ENCODE assay signal across 8 mouse cellular contexts in genomic region chr6:97617266-97617743, GRCm38 (mm10). TPM values are rescaled to one million over a fixed set of nuclear protein-coding genes. Genes with fewer than 3 reads are reported as not detected.
DNase-seq lines count a peak whose midpoint lies in the region; ATAC-seq and TF ChIP-seq lines count a peak whose summit lies in the region.

Frmd4b (minus strand) TSS chr6:97617541.

- TF ChIP-seq CTCF in Patski (IDR thresholded peaks at IDR 0.05): no peak
- no peak for TF ChIP-seq CTCF in cerebellum, adult 2 months (IDR thresholded peaks at IDR 0.05; ENCODE audit: borderline replicate concordance, insufficient read depth, low read depth, low read length)
- no peak for TF ChIP-seq CTCF in liver, embryonic 14.5 days (IDR thresholded peaks at IDR 0.05; ENCODE audit: low read depth)

- ATAC-seq in Patski: no peak
- 0 out of 2 replicates have a peak, but pooled peaks have one; percentile 33 for ATAC-seq in liver, embryonic 14.5 days (ENCODE audit: insufficient read depth)
- ATAC-seq in neural tube, embryonic 15.5 days (ENCODE audit: low FRiP score): peak; percentile 92

- TF ChIP-seq POLR2A in cerebellum, adult 2 months (IDR thresholded peaks at IDR 0.05; ENCODE audit: borderline replicate concordance, insufficient read depth, low read length): no peak

- H3K4me3 ChIP-seq in cerebellum, adult 2 months (replicated peaks; ENCODE audit: insufficient read depth, low read depth, low read length): peak within 1 kb of the TSS; percentile 57
- H3K4me3 ChIP-seq in liver, embryonic 14.5 days (ENCODE audit: insufficient read depth in 1 of 2, low read depth in 2 of 2, low read length in 2 of 2): peak within 1 kb of the TSS; percentile 20 to 40
- H3K4me3 ChIP-seq in neural tube, embryonic 15.5 days (replicated peaks): peak within 1 kb of the TSS; percentile 83

- no peaks in the 10 kb centered on the region for H3K9me3 ChIP-seq in liver, embryonic 14.5 days (ENCODE audit: control insufficient read depth, low read length)
- H3K9me3 ChIP-seq in neural tube, embryonic 15.5 days (replicated peaks): no peaks in the 10 kb centered on the region

- no peaks in the 10 kb centered on the region for H3K4me1 ChIP-seq in cerebellum, adult 2 months (ENCODE audit: control insufficient read depth, insufficient read depth, low read length)
- no peaks in the 10 kb centered on the region for H3K4me1 ChIP-seq in liver, embryonic 14.5 days (replicated peaks; ENCODE audit: control insufficient read depth in 2 of 2, insufficient read depth in 2 of 2, low read length in 1 of 2)
- peaks cover 26% of the 10 kb centered on the region for H3K4me1 ChIP-seq in neural tube, embryonic 15.5 days

- no peaks in the 10 kb centered on the region for H3K36me3 ChIP-seq in liver, embryonic 14.5 days (replicated peaks; ENCODE audit: control insufficient read depth, insufficient read depth, low read depth)
- no peaks in the 10 kb centered on the region for H3K36me3 ChIP-seq in neural tube, embryonic 15.5 days

- H3K9ac ChIP-seq in liver, embryonic 14.5 days (replicated peaks): no peak within 1 kb of the TSS
- peak within 1 kb of the TSS; percentile 66 for H3K9ac ChIP-seq in neural tube, embryonic 15.5 days (replicated peaks)

- CTCF ChIA-PET in Patski (lab: Charles Lee): no interaction called here

- no peak for DNase-seq in Patski (ENCODE audit: low read depth, low spot score)
- peak; percentile 70 to 71 for DNase-seq in cerebellum, adult 2 months
- peak; percentile 59 for DNase-seq in forelimb bud, embryonic 11.5 days (ENCODE audit: low read depth, low spot score)
- peak; percentile 55 for DNase-seq in heart, postnatal 25 days (ENCODE audit: low spot score)
- peak; percentile 1 for DNase-seq in large intestine, adult 2 months (ENCODE audit: low read depth, low spot score)
- no peak for DNase-seq in liver, embryonic 14.5 days (ENCODE audit: low read depth in 3 of 3, low spot score in 3 of 3)
- DNase-seq in yolk sac, embryonic 10.5 days (ENCODE audit: low spot score): peak; percentile 70

- intact Hi-C loops in heart, postnatal 25 days (cut with DNase I): no loop called here

- POLR2A ChIA-PET in Patski (lab: Charles Lee): no interaction called here

- peak within 1 kb of the TSS; percentile 38 for H3K4me2 ChIP-seq in liver, embryonic 14.5 days (ENCODE audit: low read depth)
- peak within 1 kb of the TSS; percentile 75 for H3K4me2 ChIP-seq in neural tube, embryonic 15.5 days

- in situ Hi-C loops in Patski (cut with MboI; ENCODE audit: low pct_unique_long_range_greater_than_20kb): no loop called here

- WGBS in cerebellum, adult 2 months: 2% methylated on average over 42 of the region's 42 CpGs
- under 1% methylated on average over 42 of the region's 42 CpGs for WGBS in large intestine, adult 2 months
- WGBS in liver, embryonic 14.5 days (ENCODE audit: insufficient replicate concordance): 1% methylated on average over 42 of the region's 42 CpGs
- WGBS in neural tube, embryonic 15.5 days: under 1% methylated on average over 42 of the region's 42 CpGs

- peaks cover 65% of the 10 kb centered on the region for H3K27me3 ChIP-seq in Patski
- no peaks in the 10 kb centered on the region for H3K27me3 ChIP-seq in cerebellum, adult 2 months (ENCODE audit: control insufficient read depth, insufficient read depth, low read length)
- H3K27me3 ChIP-seq in liver, embryonic 14.5 days (ENCODE audit: control insufficient read depth, insufficient read depth, low read length): peaks cover 25% of the 10 kb centered on the region
- no peaks in the 10 kb centered on the region for H3K27me3 ChIP-seq in neural tube, embryonic 15.5 days (replicated peaks)

- TF ChIP-seq EP300 in liver, embryonic 14.5 days (IDR thresholded peaks at IDR 0.05; ENCODE audit: low read depth): no peak

- H3K27ac ChIP-seq in cerebellum, adult 2 months (ENCODE audit: insufficient read depth, low read length): no peak within 1 kb of the TSS
- H3K27ac ChIP-seq in liver, embryonic 14.5 days: no peak within 1 kb of the TSS
- H3K27ac ChIP-seq in neural tube, embryonic 15.5 days (replicated peaks): peak within 1 kb of the TSS; percentile 94

RNA-seq across cellular contexts. Expression of gene Frmd4b, which starts in this region (rescaled TPM):
- 21.5 TPM for polyA plus RNA-seq in Patski (2021)
- 11.9 and 15.6 TPM in 2 replicates for polyA plus RNA-seq in cerebellum, adult 2 months (2012; rRNA removed)
- 10 to 100 TPM; 14.4 to 19.8 TPM for total RNA-seq in heart, postnatal 25 days (2021)
- 8.3 and 13.6 TPM in 2 replicates for polyA plus RNA-seq in large intestine, adult 2 months (2012; rRNA removed)
- 5.3 and 6.4 TPM in 2 replicates for polyA plus RNA-seq in liver, embryonic 14.5 days (2012; rRNA removed)
- 5.7 and 6.3 TPM in 2 replicates for polyA plus RNA-seq in liver, embryonic 14.5 days (2014; fragmentation: Nextera tagmentation; extraction: Ambion mirVana)
- 19.8 and 20.0 TPM in 2 replicates for polyA plus RNA-seq in neural tube, embryonic 15.5 days (2015; fragmentation: Nextera tagmentation; extraction: Ambion mirVana)

Comparison
In these comparisons a context has a peak if more than half of its experiments do, and no peak if none do; other contexts are left out.
1. DNase-seq: peak in cerebellum, adult 2 months (2 of 2), forelimb bud, embryonic 11.5 days (single experiment), heart, postnatal 25 days (single experiment), large intestine, adult 2 months (single experiment) and yolk sac, embryonic 10.5 days (single experiment); none in Patski (single experiment) and liver, embryonic 14.5 days (0 of 3).
2. H3K4me3 ChIP-seq: peak in every context shown above with its lines; median percentile 83 in neural tube, embryonic 15.5 days; 57 in cerebellum, adult 2 months; 30 in liver, embryonic 14.5 days.